Mouse (Mus musculus) adrenal gland, adult 2 months (tissue): ENCODE data around the gene Cog5. TPM values are rescaled to one million over a fixed set of nuclear protein-coding genes. Genes with fewer than 3 reads are reported as not detected.

Experiments
- DNase-seq: peaks from one replicate; pipeline ENCODE4 v3.0.0; 2021
- polyA plus RNA-seq: library from polyadenylated mRNA; depleted of rRNA; stranded (reverse); fragments of >200 nt; gene quantifications from 2 replicates; pipeline ENCODE4 v1.2.3, GENCODE M21; 2012
- total RNA-seq, 2 experiments: library from RNA; stranded (reverse); gene quantifications; 2 replicates each; pipeline ENCODE4 v1.2.3; 2021

The Cog5 gene
- total and polyA plus RNA-seq, 3 experiments: 6.1 to 40.0 (median 38.7) TPM

DNA sequence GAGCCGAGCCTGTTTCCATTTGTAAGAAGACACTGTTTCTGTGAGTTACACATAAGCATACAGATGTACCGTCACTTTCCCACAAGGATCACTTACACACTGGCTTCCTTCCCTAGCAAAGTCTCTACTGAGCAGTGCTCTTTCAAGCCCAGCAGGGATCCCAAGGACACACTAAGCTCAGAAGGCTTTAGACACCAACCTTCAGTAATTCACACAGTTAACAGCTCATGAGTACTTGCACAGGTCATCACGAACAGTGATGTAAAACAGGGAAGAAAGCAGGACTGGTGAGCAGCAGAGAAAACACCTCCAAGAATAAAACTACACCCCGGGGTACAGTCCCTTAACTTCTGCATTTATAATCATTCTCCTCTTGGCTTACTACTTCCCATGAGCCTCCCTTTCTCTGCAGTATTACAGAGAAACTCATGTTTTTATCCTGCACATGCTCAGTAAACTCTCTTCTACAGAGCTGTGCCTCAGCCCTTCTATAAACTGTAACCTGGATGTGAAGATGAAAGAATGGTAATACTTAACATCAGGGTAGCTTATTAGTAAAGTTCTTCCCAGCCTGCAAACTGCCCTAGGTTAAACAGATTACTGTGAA lies 283.8 kb downstream of the Cog5 start:
- no peak for DNase-seq

DNA sequence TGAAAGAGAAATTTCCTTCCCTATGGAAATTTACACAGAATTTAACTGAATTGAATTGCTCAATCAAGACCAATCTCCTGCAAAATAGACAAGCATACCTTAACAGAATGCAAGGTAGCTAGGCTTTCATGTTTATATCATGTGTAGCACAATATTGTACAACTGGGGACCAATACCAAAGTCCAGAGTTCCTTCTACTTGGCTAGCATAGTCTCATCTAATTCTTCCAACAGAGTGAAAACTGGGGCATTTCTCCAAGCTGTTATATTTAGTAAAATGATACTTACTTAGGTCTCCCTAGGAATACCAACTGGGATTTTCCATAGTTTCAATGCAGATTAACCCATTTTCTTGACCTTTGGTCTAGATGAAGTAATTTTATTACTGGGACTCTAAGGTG lies 284.4 kb downstream of the Cog5 start:
- no peak for DNase-seq

DNA sequence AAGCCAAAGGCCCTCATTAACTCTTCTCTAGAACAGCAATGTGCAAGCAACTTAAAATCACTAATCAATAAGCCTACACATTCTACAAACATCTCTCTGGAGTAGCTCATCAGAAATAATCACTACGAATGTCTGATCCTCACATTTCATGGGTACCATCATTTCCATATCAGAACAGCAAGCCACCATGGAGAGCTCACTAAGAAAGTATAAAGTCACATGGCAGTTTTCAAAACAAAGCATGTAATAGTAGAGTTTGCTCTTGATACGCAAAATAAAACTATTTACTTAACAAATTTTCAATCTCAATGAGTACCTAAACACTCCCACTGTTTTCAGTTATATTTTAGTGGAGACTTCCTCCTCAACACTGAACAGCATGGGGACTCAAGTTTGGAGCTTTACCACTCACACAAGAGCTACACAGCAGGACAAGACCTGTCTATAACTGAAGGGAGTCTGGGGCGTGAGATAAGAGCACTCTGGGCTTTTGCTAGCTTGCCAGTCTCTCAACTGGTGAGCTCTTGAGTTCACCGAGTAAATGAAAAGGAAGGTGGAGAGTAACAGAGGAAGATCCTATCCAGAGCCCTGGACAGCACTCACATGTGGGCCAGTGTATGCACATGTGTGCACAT lies 288.5 kb downstream of the Cog5 start:
- no peak for DNase-seq

GRCm38 (mm10) chr12:31944405-31944804 lies 289.7 kb downstream of the Cog5 start:
- no peak for DNase-seq

GRCm38 (mm10) chr12:31947476-31947875 lies 292.8 kb downstream of the Cog5 start:
- no peak for DNase-seq

DNA sequence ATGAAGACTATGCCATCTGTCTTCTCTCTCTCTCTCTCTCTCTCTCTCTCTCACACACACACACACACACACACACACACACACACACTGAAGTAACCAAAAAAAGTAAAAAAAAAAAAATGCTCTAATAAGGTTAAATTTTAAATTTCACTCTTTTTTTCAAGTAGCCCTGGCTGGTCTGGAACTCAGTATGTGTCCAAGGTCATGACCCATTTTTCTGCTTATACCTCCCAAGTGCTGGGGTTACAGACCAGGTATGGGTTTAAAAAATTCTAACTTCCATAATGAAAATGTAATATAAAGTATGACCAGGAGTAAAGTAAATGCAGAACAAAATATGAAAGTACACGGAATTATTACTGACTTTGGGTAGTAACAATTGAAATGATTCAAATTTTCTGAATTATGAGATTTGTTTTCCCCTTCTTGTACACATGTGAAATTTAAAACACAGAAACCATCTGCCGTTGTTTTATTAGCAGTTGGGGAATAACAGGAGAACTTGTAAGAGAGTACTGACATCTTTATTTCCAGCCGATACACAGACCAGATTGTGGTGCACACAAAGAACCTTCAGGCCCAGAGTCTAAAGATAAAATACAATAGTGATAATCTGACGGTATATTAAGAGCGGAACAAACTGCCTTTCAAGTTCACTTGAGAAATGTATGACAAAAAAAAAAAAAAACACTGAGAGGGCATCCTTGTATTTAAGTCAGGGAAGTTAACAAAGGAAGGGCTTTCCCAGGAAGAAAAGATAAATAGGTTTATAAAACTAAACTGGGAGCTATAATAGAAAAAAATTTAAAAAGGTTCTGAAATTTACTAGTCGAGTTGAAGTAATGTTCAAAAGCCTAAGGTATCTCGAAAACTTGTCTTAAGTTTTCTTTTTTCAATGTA lies 293.7 kb downstream of the Cog5 start:
- no peak for DNase-seq

- DNase-seq: peak; percentile 97
These were observed 294.6 kb downstream of the Cog5 start for GRCm38 (mm10) chr12:31949193-31949741.

DNA sequence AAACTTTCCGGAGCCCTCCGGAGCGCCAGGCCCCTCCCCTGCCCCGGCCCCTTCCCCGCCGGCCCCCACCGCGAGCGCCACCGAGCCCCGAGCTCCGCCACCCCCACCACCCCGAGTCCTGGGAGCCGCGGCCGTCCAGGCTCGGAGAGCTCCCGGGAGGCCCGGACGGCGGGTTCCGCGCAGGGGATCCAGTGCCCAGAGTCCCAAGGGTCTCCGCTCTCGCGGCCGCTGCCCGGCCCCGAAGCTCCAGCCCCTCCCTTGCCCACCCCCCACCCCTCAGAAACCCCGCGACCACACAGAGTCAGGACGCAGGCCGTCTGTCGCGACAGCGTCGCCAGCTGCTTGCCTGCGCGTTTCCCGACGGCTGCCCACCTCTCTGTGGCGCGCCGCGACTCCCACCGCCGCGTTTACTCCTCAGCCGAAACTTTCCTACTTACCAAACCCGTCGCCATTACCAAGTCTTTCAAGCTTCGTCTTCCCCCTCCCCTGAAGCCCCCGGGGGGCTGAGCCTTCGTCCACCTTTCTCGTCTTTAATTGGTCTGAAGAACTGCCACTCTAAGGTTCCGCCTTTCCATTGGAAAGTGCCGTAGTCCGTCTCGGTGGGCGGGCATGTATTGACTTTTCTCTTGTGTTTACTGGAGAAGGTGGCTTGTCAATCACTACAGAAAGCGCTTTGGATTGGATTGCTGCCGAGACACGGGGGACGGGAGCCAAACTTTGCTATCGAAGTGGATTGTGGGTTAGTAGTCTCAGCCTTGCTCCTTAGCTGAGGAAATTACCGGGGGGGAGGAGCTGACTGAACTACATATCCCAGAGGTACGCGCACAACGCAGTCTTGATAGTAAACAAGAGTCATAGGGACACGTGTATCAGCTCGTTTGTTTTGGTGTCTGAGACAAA lies 295.3 kb downstream of the Cog5 start, which contains the start of gene Hbp1:
Gene Hbp1, minus strand, starts transcription at position 777 of the 900 bp plus-strand sequence.
- peak; percentile 99 for DNase-seq

DNA sequence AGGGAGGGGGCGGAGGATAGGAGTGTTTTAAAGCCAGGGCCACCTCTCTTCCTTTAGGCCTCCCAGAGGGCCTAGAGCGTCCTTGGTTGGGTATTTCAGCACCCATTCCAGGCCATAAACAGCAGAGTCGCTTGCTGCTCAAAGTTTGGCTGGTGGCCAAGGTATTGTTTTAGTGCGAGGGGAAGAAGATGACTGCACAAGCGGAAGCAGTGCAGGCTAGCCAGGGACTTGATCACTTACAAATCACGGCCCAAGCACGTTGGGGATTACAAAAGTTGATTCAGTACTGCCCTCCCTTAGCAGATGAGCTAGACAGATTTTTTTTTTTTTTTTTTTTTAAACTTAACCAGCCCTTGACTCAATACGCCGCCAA lies 296.0 kb downstream of the Cog5 start:
- no peak for DNase-seq

- DNase-seq: no peak
These were observed 301.2 kb downstream of the Cog5 start for GRCm38 (mm10) chr12:31955843-31956242.

- no peak for DNase-seq
These were observed 309.4 kb downstream of the Cog5 start for GRCm38 (mm10) chr12:31964074-31964473.

- no peak for DNase-seq
These were observed 311.0 kb downstream of the Cog5 start for GRCm38 (mm10) chr12:31965517-31966212.

GRCm38 (mm10) chr12:31966405-31966804 lies 311.7 kb downstream of the Cog5 start:
- no peak for DNase-seq

DNA sequence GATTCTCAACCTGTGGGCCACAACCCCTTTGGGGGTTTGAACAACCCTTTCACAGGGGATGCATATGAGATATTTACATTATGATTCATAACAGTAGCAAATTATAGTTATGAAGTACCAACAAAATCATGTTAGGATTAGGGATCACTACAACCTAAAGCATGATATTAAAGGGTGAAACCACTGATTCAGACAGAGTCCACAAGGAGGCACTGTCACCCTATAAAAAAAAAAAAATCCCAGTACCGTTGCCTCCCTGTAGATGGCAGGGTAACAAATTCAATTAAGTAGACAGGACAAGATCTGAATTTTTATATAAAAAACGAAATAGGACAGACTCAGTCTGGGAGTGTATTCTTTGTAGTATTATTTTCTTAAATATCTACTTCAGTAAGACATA lies 312.9 kb downstream of the Cog5 start:
- peak; percentile 36 for DNase-seq

DNA sequence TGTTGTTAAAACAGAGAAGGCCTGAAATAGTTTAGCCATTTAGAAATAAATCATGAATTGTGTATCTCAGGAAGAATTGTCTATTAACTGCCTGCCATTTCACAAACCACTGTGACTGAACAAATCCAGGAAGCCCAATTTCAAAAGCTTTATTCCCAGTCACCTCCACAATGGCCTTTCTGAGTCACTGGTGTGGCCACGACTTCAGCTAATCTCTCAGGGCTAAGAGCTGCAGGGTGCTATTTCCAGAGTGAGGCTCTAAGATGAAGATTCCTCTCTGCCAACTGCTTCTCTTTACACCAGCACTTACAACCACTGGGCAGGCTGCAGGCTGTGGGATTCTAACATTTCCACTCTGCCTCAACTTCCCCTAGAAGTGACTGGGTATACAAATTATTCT lies 314.4 kb downstream of the Cog5 start:
- DNase-seq: peak; percentile 48

DNA sequence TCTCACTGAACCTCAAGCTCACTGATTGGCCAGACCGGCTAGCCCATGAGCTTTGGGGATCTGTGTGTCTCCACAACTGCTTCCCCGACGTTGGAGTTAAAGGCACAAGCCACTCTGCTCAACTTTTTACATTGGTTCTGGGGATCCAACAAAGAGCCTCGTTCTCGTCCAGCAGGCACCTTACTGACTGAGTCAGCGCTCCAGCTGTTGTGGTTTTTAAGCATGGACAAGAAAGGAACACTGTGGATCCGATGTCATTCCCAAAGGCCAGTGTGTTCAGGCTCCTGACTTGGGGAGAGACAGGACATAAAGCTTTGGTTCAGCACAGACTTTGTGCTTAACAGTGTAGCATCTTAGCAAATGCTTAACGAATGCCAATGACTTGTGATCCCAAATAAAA lies 316.9 kb downstream of the Cog5 start:
- no peak for DNase-seq

DNA sequence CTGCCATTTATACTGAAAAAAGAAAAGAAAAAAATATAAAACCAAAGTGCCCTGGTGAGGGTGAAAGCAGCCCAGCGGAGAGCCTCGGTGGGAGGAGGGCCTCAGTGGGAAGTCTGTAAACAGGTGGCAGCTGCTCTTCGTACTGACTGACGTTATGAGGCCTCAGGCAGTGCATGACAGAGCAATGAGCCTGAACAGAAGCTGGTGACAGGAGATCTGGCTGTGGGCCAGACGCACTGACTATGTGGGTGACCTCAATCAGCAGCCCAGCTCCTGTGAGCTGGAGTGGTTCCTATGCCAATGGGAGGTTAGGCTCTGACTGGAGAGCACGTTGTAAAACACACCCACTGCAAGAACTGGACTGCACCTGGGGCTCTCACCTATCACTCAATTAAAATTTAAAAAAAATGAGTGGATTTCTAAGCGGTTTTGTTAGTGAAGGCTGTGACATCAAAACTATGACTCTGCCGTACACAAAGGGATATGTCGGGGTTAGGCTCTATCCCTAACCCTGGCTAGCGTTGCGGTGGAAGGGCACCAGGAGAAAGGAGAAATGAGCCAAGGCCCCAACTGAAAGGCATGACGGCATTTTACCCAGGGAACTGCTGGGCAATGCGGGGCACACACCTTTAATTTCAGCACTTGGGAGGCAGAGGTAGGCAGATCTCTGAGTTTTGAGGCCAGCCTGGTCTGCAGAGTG lies 319.0 kb downstream of the Cog5 start:
- DNase-seq: peak; percentile 92

DNA sequence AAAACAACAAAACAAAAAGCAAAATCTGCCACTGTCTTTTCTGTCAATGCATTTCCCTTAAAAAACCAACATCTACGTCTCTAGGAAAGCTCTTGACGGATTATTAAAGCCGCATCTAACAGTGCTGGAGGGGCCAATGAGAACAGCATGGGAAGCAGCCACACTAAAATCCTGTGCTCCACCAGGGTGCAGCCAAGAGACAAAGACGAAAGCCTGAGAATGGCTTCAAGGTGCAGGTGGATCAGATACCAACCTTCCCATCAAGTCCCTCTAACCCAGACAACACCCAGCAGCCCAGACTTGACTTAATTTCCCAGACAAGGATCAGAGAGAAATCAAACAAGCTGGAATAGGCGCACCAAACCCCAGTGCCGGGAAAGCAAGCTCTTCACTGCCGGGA lies 321.9 kb downstream of the Cog5 start:
- no peak for DNase-seq

DNA sequence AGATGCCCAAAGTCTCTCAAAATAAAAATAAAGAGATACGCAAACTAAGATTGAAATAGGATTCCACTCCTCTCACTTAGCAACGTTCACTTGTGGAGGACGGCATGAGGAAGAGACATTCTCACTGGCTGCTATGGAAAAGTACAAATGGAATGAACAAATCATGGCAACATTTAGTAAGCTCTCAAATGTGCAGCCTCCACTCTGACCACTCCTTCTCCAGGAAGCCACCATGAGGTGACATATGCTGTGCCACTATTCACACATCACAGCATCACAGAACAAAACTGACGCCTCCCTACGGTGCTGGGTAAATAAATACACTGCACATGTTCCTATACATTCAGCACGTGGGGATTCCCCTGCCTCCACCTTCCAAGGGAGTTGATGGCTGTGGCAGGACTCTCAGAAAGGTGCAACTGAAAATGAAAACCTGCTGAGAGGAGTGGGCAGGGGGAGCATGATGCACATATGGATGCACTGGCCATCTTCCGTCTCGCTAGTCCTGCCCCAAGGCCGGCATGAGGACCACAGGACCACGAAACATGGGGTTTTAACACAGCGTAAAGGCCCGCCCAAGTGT lies 323.0 kb downstream of the Cog5 start:
- DNase-seq: no peak

- DNase-seq: no peak
These were observed 328.6 kb downstream of the Cog5 start for GRCm38 (mm10) chr12:31983238-31983637.
